Mouse (Mus musculus) urinary bladder, postnatal 25 days (tissue): ENCODE results near the gene 9930021J03Rik.

Experiments used
- DNase-seq: peaks from one replicate; pipeline ENCODE4 v3.0.0; 2022; ENCODE audit warnings: low spot score

9930021J03Rik gene

DNA sequence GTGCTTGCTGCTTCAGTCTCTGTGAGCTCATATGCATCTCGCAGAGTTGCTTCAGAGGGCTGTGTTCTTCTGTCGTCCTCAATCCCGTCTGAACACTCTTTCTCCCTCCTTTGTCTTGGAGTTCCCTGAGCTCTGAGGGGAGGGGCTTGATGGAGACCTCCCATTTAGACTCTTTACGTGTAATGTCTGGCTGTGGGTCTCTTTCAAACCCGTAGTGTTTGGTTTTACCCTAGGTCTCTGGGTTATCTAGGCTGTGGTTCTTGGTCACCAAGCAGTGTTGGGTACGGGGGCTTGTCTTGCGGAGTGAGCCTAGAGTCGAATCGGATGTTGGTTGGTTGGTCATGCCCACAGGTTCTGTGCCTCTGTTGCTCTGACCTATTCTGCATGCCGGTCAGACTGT, 110.7 kb downstream of the 9930021J03Rik start:
- DNase-seq = no peak

DNA sequence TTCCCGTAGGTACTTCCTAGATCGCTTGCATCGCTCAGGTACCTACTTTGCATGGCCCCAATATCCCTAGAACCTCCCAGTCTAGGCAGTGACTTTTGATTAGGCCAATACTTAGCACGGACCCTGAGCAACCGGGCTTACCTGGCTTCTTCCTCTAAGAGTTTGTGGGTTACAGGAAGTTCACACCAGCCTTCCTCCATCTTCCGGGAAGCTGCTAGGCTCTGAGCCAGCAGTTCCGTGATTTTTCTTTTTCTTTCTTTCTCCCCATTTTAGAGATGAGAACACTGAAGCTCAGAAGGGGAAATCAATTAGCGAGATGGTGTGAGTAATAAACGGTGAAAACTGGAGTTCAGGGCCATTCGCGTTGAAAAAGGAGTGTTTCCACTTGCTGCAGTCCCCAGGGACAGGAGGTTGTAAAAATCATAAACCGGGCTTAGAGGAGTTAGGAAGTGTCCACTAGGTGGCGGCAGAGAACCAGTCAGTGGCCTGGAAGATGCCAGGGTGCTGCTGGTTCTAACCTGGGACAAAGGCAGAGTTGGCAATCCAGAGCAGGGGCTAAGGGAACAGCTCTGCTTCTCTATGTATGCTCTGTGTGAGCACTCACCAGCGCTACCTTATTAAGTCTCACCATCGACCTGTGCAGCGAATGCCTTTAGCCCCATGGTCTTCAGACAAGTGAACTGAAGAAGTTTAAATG, 121.8 kb downstream of the 9930021J03Rik start:
- peak; percentile 75 for DNase-seq

- no peak for DNase-seq
Observed at GRCm38 (mm10) chr19:29680182-29681152, 125.3 kb downstream of the 9930021J03Rik start.

GRCm38 (mm10) chr19:29678181-29678778, 127.5 kb downstream of the 9930021J03Rik start:
- DNase-seq = no peak

GRCm38 (mm10) chr19:29676479-29677193, 129.2 kb downstream of the 9930021J03Rik start:
- DNase-seq = no peak

GRCm38 (mm10) chr19:29675562-29676078, 130.2 kb downstream of the 9930021J03Rik start:
- DNase-seq = no peak

- no peak for DNase-seq
Observed at GRCm38 (mm10) chr19:29674946-29675345, 130.8 kb downstream of the 9930021J03Rik start.

DNA sequence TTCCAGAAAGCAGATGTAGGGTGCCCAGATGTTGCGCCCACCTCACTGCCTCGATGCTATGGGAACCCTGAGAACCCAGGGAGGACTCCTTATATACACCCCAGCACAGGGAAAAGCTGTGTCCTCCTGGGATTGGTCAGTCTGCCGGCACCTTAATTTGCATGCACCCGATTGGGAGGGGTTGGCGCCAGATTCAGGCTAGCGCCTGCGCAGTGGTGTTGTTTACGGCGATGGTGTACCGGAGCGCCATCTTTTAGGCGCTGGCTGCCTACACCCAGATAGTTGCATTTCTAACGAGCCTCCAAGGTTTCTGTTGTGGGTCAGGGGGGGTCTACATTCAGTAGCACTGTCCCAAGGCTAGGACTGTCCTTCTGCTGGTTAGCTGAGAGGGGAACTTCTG, 133.1 kb downstream of the 9930021J03Rik start:
- DNase-seq = no peak

GRCm38 (mm10) chr19:29671160-29671559, 134.6 kb downstream of the 9930021J03Rik start:
- DNase-seq = no peak

DNA sequence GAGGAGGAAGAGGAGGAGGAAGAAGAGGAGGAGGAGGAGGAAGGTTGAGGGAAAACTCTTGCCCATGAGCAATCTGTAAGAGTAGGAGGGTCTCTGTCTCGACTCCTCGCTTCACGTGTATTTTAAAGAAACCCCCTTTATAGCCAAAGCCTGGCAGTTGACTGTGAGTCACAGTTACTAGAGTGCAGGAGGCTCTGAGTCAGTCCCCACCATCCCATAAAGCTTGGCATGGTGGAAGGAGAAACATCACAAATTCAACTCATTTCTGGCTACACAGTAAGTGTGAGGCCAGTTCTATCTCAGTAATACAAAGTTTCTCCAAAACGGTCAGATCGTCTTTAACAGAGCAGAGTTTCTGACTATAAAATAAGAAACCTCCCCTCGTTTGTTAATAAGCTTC, 135.5 kb downstream of the 9930021J03Rik start:
- DNase-seq = no peak

GRCm38 (mm10) chr19:29668135-29668534, 137.7 kb downstream of the 9930021J03Rik start:
- no peak for DNase-seq

DNA sequence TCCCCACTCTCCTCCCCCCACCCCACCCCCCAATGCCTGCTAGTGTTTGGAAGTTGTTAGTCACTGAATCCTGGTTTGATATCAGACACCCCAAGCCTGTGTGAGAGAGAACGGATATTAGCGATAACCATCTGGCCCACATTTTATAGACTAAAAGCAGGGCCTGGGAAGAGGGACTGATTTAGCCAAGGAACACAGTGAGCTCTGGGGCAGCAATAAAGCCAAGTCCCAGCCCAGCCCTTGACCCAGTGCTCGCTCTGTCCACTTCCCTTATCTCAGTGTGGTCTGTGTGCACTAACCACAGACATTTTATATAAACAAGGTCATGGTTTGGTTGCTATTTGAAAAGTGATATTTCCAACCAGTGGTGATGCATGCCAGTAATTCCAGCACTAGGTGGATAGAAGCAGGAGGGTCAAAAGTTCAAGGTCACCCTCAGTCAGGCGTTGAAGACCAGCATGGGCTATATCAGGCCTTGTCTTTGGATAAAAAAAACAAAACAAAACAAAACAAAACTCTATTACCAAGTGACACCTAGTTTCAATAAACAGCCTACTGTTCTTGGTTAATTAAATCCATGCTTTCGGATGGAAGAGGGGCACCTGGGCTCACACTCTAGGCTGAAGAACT, 138.7 kb downstream of the 9930021J03Rik start:
- DNase-seq = no peak

DNA sequence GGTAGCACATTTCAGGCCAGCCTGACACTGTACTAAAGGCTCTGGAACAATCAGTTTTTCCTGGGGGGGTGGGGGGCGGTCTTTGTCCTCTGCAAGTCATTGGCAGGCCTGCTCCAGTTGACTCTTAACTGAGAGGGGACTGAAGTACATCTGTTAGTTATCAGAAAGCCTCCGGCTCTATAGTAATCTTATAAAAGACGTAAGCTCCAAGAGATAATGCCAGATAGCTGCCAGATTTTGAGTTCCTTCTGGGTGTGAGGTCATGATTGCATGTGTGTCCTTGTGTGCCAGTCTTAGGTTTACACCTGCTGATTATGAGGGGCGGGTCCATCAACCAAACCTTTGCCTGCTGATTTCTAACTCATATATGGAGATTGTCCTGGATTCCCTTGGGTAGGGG, 139.6 kb downstream of the 9930021J03Rik start:
- no peak for DNase-seq

GRCm38 (mm10) chr19:29664934-29665333, 140.9 kb downstream of the 9930021J03Rik start:
- no peak for DNase-seq
